Mouse (Mus musculus): Measurements from ENCODE around the gene Mknk2.

Gene Mknk2

DNA sequence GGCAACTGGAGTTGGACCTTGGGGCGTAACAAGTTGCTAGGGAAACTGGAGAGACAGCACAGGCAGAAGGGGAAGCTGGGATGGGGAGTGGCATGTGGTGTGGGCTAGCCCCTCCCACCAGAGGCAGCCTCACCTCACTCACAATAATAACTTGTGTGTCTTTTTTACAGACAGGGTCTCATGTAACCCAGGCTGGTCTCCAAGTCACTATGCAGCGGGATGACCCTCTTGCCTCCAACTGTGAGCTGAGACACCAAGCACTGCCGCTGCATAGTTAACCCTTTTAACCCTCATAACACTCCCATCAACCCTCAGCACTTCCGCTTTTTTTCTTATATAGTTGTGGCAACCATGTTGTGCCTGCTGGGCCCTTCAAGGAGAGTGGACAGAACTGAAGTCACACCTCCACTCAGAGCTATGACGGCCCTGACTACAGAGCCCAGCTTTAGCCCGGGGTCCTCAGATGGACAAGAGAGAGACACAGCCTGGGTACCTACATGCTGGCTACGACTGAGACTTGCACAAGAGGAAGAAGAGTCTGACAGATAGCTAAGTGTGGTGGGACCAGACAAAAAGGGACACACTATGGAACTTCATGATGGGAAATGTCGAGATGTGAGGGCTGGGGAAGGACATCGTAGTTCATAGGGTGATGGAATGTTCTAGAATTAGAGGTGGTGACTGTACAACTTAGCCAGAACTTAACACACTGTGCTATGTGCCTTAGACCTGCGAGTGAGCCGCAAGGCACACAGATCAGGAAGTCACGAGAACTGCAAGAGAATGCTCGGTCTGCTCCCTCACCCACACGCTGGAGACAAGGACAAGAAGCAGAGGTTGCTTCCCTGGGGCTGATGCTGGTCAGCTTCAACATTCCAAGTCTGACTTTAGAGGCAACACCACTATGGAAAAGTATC, 14.6 kb upstream of the Mknk2 start:
- no peak for DNase-seq (ENCODE audit: low spot score)

DNA sequence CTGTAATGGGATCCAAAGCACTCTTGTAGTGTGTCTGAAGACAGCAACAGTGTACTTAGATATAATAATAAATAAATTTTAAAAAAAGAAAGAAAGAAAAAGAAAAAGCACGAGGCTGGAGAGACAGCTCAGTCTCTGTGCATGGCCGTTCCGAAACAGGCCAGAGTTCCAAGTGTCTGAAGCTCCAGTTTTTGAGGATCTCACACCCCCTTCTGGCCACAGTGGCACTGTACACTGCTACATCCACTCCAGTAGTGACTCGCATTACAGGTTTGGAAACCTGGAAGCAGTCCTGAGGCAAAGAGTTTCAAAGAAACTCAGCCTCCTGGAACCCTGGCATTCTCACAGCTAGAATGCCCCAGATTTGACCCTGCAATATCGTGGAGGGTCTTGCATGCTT, 9.9 kb upstream of the Mknk2 start:
- DNase-seq (ENCODE audit: low spot score), result peak; percentile 62

DNA sequence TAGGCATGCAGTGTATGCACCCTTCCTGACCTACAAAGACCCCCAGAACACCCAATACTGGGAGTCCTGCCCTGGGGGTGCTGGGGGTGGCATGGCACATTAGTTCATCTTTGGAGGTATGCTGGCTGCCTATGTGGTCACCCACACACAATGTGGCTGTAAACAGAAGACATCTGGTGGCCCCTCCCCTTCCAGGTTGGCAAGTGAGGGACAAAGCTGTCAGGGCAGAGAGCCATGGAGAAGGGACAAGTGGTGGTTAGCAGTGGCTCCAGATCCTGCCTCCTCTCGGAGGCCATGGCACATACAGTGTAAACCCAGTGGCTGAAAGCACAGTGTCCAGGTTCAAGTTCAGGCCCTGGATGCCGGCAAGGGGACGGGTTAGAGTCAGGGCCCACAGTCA, 8.7 kb upstream of the Mknk2 start:
- no peak for DNase-seq (ENCODE audit: low spot score)

DNA sequence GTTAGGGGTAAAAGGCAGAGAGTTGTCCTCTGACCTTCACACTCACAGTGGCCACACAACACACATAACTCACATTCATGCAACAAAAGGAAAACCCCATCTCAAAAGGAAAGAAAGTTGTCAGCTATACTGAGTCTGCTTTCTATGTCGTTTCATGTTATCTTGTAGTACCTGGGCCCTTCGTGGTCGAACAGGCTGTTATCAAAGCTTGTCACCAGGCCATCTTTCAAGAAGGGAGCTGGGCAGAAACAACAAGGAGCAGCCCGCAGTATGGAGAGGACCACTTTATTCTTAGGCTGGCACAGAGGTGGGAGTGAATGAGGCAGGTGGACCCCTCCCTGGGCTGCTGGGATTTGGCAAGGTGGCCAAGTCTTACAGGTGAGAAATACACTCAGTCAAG, 7.1 kb upstream of the Mknk2 start:
- DNase-seq (ENCODE audit: low spot score), result no peak

DNA sequence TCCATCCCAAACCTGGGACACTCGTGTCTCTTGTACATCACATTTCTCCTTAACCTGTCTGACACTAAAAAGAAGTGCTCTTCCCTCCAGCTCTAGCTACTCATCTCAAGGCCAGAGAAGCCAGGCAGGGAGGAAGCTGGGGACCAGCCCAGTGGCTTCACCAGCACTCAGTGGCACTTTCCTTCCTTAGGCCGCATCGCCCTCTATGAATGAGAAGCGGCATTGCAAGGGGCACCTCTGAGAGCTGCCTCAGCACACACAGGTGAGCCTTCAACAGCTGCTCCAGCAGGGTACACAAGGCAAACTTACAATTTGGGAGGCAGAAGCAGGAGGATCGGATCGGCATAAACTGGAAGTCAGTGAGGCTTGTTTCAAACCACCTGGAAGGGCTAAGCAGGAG, 6.3 kb upstream of the Mknk2 start:
- DNase-seq (ENCODE audit: low spot score), result peak; percentile 64

DNA sequence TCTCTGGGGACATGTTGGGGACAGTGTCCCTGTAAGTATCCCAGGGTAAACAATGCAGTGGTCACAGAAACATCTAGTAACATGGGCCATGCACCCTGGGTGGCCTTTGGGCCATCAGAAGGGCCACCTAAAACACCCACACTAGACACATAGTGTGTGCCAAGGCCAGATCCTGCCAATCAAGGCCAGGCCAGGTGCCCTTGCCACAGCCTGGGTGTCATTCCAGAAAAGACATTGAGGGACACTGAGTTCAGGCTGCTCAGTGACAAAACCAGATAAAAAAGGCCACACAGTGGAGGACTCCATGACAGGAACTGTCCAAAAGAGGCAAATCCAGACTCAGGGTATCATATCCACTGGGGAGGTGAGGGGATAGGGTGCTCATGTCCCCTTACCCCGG, 5.7 kb upstream of the Mknk2 start:
- DNase-seq (ENCODE audit: low spot score), result no peak

DNA sequence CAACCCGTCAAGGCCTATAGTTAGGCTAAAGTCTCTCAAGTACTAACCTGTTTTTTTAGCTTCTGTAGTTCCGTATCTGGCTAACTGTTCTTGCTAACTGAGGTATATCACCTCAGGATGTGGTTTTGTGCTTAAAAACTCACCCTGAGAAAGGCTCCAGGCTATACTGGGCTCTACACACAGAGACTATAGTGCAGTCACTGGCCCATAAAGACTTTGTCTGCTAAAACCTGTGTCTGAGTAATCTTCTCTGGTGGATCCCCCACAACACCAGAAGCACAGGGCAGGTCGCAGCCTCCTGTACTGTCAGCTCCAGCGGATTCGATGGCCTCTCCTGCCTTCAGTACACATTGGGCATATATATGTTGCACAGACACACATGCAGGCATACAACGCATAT, 4.1 kb upstream of the Mknk2 start:
- DNase-seq (ENCODE audit: low spot score), result no peak

DNA sequence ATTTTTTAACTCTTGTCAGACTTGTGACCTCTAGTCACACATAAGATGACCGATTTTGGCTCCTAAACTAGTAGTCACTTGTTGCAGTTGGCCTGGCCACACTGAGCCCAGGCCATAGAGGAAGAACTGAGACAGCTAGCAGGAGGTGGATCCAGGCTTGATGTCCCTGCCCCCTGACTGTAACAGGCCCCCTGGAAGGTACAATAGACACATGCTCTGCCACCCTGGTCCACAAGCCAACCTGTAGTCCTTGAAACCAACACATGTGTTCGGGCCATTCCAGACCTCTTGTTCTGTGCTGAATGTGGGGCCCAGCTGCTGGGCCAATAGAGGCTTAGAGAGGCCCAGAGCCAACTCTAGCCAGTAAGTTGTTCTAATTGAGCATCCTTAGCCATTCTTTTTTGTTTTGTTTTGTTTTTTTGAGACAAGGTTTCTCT, 2.4 kb upstream of the Mknk2 start:
- no peak for DNase-seq (ENCODE audit: low spot score)

DNA sequence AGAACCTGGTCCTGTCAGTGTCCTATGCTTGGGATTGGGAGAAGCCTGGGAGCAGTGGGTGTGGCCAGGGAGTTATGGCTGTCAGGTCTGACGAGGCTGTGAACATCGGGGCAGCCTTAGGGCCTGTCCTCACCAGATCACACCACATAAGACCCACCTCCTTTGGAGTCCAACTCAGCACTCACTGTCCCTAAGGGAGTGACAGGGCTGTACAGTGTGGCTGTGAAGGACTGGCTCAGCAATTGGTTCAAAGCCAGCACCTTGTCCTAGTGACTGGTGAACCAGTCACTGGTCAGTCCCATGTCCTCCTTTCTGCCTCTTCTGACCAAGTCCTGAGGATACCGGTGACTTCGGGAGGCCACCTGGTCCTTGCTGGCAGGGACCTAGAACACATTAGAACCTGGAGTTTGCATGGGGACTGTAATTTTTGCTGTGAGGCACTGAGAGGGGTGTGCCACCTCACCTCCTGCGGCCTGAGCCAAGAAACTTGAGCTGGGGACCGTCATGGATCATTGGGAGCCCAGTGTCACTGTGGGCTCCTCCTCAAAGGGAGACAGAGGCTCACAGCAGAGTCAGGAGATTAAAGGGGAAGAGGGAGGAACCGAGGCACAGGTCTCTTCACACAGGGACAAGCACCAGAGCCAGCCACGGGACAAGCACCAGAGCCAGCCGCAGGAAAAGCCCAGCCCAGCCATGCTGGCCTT, 1.8 kb upstream of the Mknk2 start:
- DNase-seq (ENCODE audit: low spot score), result no peak

DNA sequence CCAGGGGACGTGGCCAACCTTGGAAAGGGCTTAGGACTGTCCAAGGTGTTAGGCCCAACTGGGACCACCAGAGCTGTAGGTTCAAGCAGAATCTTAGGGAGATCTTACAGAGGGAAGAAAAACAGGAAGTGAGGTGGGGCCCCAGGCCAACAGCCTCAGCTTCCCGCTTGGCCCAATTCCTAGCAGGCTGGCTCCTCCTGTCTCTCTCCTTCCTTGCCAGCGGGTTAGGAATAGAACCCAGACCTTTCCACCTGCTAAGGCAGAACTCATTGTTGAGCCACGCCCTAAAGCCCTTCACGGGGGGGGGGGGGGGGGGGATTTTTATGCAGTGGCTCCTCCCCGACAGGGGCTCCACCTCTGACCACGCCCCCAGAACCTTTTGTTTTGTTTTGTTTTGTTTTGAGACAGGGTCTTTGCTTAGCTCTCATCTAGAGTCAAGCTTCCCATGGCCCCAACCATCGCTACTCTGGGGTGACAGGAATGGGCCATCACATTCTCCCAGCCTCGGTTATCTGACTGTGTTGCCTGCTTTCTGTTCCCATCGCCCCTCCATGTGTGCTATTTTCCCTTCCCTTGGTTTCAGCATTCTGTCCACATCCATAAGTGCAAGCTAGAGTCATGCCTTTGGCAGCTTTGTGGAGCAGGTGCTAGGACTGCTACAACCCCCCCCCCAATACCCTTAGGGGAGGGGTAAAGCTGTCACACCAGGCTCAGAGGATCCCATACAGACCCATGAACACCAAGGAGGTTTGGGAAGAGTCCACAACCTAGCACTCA, 877 bp upstream of the Mknk2 start:
- DNase-seq (ENCODE audit: low spot score), result peak; percentile 37

DNA sequence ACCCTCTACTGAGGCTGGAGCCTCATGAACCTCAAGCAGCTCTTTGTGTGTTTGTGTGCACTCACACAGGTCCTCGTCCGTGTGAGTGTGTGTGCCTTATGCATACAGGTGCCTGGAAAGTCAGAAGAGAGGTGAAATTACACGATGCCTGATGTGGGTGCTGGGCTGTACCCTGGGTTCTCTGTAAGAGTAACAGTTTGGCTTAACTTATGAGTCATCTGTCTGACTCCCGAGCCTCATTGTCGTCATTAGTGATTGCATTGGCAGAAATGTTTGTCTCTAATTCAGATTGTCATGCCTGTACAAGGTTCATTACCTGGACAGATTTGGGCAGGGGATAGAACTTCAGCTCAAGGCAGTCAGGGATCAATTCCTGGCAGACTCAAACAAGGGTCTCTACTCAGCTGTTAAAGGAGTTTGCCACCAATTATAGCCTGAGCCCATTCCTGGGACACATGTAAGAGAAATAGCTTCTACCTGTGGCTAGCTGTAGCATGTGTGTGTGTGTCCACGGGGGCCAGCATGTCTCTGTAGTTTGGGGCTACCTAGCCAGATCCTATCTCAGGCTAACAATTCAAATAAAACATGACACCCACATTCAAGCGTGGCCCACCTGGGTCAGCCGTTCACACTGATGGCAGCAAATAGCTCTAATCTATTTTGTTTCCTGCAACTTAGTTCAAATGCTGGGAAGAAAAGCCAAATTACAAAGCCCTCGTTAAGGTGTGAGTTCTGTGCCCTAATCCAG, 610 bp downstream of the Mknk2 start:
- no peak for DNase-seq (ENCODE audit: low spot score)

DNA sequence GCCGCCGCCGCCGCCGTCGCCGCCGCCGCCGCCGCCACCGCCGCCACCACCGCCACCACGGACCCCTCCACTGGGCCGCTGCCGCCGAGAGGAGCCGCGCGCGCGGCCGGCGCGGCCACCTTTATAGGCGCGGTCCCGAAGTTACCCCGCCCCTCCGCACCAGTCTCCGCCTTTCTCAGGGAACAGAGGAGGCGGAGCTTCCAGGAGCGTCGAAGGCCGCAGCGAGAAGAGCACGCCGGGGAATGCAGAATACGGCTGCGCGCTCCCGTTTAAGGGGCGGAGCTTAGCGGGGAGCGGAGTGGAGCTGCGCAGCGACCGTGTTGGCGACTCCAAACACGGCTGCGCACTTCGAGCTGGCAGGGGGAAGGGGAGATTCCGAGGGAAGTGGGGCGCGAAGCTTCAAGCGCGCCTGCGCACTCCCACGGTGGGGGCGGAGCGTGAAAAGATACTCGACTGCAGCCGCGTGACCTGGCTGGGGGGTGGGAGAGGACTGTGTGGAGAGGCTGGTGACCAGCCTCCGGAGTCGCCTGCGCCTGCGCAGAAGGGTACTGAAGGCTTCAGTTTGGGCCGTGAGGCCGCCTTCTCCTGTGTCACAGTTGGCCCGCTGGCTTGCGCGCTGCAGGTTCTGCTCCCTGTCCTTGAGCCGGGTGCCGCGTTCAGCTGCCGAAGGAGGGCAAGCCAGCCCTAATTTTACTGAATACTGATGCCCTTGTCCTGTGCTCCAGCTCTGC, 1.5 kb downstream of the Mknk2 start:
- DNase-seq (ENCODE audit: low spot score), result peak; percentile 100

DNA sequence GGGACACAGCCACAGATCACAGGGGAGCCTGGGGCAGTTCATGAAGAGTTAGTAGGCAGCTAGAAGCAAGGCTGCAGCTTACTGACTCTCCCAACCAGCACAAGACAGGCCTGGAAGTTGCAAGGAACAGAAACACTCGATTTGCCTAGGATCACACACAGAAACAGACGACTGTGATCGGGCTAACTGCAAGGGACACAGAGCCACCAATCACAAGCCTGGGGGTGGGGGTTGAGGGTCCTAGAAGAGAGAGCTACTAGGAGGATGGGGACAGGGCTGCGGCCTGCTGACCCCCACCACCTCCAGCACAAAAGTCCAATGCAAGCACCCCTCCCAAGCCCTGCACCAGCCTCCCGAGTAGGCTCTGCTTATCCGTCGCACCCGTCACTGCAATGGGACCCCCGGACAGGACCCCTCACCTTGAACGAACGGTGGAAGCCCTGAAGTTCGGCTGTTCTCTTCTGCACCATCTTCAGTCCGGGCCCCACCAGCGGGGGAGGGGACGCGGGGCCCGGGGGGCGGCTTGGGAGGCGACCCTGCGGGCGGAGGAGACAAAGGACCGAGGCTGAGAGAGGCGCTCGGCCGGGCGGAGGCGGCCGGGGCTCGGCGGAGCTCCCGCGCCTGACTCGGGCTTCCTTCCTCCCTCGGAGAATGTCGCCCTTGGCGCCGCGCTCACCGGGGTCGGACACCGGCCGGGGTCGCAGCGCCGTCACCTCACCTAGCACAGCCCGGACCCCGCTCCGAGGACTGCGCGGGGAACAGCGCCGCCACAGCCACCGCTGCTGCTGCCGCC, 2.3 kb downstream of the Mknk2 start:
- no peak for DNase-seq (ENCODE audit: low spot score)

DNA sequence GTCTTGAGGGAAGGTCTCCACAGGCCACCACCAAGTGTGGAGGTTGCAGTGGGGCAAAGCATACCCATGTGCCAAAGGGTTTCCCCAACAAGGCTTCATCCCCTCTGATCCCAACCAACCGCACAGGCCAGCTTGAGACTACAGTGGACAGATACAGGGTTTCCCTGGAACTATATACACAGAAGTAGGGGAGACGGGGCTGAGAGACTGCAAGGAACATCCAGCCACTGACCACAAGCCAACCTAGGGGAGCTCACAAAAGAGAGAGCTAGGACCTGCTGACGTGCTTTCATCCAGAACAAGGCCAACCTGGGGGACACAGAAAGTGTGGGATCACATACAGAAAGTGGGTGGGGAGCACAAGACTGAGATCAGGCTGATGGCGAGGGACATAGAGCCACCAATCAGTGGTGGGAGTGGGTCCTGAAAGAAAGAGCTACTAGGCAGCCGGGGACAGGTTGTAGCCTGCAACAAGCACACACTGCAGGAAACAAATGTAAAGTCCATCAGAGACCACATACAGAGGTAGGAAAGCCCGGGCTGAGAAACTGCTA, 3.0 kb downstream of the Mknk2 start:
- no peak for DNase-seq (ENCODE audit: low spot score)

DNA sequence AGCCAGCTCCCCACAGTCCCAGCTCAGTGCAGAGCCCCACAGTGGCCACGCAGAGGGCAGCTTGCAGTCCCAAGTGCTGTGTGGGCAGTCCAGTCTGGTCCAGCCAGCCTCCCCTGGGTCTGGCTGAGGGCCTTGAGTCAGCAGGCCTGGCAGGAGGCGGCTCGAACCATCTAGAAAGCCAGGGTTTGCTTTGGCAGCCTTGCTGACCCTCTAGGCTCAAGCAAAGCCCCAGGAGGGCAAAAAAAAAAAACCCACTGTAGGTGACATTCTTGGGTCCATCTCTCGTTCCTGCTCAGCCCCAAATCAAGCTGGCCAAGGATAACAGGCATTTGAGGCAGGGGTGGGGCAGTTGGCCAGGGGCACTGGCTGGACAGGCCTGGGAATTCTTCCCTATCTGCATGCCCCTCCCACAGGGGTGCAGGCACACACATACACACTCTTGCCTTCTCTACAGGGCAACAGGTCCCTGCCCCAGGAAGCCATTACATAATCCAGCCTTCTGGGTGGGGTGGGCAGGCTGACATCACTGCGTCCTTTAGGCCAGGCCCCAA, 3.7 kb downstream of the Mknk2 start:
- DNase-seq (ENCODE audit: low spot score), result peak; percentile 47

DNA sequence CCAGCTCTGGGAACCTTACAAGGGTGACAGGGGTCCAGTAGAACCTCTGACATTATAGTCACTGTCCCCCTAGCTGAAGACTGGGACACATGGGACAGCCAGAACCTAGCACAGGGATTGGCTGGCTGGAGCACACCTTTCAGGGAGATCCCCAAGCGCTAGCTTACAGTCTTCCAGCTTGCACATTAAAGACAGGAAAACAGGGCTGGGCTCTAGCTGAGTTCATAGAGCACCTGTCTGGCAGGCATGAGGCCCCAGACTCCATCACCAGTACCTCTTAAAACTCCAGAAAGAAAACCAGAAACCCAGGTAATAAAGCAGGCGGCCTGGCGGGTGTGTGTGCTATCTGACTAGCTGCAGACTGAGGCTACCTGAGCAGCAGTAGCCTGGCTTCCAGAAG, 4.2 kb downstream of the Mknk2 start:
- DNase-seq (ENCODE audit: low spot score), result no peak

DNA sequence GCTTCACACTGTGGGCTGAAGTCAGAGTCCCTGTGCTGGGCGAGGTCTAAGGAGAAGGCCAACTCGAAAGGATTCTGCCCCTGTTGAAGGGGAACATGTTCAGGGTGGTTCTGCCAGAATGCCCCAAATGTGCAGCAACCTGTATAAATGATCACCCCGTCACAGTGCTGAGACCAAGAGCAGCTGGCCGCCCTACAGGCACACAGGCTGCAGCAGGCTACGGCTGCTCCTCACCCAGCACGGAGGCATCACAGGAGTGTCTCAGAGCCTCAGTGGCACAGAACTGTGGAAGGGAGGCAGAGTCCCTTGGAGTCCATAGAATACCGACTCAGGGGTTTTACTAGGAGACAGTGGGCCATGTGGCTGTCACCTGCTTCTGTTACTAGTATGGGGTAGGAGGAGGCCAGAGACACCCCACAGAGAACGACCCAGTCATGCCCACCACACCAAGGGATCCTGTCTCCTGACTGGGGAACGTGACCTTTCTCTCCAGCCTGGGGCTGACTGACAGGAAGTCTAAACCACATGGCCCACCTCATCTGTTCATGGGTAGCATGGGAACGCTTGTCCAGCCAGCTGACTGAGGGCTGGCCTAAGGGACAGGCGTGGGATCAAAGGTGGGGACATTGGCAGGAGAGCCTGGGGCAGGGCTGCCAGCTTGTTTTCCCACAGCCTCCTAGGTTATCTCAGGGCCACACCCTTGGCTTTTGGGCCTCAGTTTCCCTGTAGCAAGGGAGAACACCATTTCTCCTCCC, 5.8 kb downstream of the Mknk2 start:
- no peak for DNase-seq (ENCODE audit: low spot score)

DNA sequence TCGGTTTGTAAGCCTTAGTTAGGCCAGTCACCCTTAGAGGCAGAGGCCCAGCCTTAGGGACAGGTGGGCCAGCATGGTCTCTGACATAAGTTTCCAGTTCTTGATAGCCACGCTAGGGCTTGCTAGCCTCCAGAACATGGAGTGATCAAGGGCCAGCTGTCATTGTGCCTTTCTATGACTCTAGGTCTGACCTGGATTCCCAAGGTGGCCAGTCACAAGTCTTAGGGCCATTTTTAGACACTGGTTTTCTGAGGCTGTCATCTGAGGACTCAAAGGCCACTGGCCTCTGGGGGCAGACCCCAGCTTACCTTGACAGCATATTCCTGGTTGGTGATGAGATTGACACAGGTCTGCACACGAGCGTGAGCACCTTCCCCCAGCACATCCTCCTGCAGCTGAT, 6.7 kb downstream of the Mknk2 start:
- no peak for DNase-seq (ENCODE audit: low spot score)

DNA sequence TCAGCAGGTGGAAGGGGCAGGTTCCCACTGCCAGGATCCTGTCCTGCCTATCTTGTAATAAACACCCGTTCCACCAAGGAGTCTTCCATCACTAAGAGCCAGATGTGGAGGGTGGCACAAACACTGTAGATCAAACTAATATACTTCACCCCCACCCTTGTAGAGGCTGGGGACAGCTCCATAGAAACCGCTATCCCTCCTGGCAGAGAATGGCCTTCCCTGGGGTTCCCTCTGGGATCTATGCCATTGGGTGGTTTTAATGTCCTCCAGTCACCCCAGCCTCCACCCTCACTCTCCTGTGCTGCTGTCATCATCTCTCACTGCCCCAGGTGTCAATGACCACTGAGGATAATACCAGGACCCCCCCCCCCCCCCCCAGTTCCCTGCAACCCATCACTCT, 7.4 kb downstream of the Mknk2 start:
- DNase-seq (ENCODE audit: low spot score), result no peak
